26 mouse cellular contexts compared by ENCODE assay signal in the genomic region with DNA sequence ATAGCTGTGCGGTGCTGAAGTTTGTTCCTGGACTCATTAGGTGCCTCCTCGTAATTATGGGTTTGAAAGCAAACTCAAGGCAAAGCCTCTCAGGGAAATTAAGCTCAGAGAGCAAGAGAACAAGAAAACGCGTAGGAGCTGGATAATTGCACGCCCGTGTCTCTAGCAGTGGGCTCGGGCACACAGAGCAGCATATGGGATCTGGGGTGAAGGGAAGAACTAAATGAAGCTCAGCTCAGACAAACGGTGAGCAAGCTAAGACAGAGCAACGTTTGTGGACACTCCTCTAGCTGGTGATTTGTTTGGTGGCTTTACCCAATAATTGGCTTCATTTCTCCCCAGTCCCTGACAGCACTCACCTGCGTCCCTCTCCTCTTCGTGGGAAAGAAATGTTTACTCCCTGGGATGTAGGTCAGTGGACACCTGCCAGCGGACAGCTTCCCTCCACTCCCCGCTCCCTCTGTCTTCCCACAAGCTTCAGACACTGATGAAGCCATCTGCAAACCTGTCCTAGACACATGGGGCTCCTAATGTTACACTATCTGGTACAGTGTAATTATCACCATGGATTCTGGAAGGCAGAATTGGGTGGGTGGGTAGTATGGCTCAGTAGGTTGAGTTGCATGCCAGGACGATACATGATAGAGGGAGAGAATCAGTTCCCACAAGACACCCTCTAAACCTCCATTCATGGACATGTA. TPM values are rescaled to one million over a fixed set of nuclear protein-coding genes. Genes with fewer than 3 reads are reported as not detected.
DNase-seq lines count a peak whose midpoint lies in the region; ATAC-seq and TF ChIP-seq lines count a peak whose summit lies in the region.
"Had no signal": no experiment of that assay in that cellular context is flagged by ENCODE, and none has a peak within 500 bp of the region (broad histone marks: within the 10 kb centered on the region; RNA-seq: fewer than 3 reads in every experiment).

No protein-coding gene starts in this region.

- 0 out of 2 replicates have a peak, but pooled peaks cover 3% of the 10 kb centered on the region for H3K4me1 ChIP-seq in forebrain, embryonic 14.5 days (ENCODE audit: control insufficient read depth, insufficient read depth, low read length)
- H3K4me1 ChIP-seq in forebrain, postnatal 0 days (ENCODE audit: insufficient read depth) = no peaks in the 10 kb centered on the region
- H3K4me1 ChIP-seq: heart, embryonic 15.5 days; liver, embryonic 12.5 days had no signal

- WGBS in forebrain, embryonic 14.5 days = 38% methylated on average over 14 of the region's 14 CpGs
- 41% methylated on average over 14 of the region's 14 CpGs for WGBS in forebrain, postnatal 0 days

- H3K9me3 ChIP-seq in forebrain, embryonic 14.5 days (replicated peaks; ENCODE audit: control insufficient read depth, low read length) = no peaks in the 10 kb centered on the region
- no peaks in the 10 kb centered on the region for H3K9me3 ChIP-seq in forebrain, postnatal 0 days (ENCODE audit: low read length)
- H3K9me3 ChIP-seq: heart, embryonic 15.5 days; limb, embryonic 12.5 days; liver, embryonic 12.5 days; neural tube, embryonic 15.5 days had no signal

- H3K4me3 ChIP-seq in forebrain, embryonic 14.5 days (ENCODE audit: low read depth, low read length) = no peak overlapping the region
- no peak overlapping the region for H3K4me3 ChIP-seq in forebrain, postnatal 0 days (ENCODE audit: low read depth, low read length)
- H3K4me3 ChIP-seq: heart, embryonic 15.5 days; limb, embryonic 12.5 days; liver, embryonic 12.5 days; neural tube, embryonic 15.5 days had no signal

- H3K4me2 ChIP-seq in forebrain, embryonic 14.5 days (ENCODE audit: low read length) = no peak overlapping the region
- no peak overlapping the region for H3K4me2 ChIP-seq in forebrain, postnatal 0 days (ENCODE audit: low read depth)
- H3K4me2 ChIP-seq: heart, embryonic 15.5 days; limb, embryonic 12.5 days; liver, embryonic 12.5 days; lung, embryonic 14.5 days; neural tube, embryonic 15.5 days had no signal

- H3K27me3 ChIP-seq in forebrain, embryonic 14.5 days (replicated peaks; ENCODE audit: control insufficient read depth, insufficient read depth, low read length) = no peaks in the 10 kb centered on the region
- H3K27me3 ChIP-seq in forebrain, postnatal 0 days (ENCODE audit: insufficient read depth, low read length) = no peaks in the 10 kb centered on the region
- H3K27me3 ChIP-seq: heart, embryonic 15.5 days; limb, embryonic 12.5 days; liver, embryonic 12.5 days; neural tube, embryonic 15.5 days had no signal

- no peaks in the 10 kb centered on the region for H3K36me3 ChIP-seq in forebrain, embryonic 14.5 days (ENCODE audit: control insufficient read depth, insufficient read depth, low read length)
- H3K36me3 ChIP-seq in forebrain, postnatal 0 days (ENCODE audit: insufficient read depth) = no peaks in the 10 kb centered on the region
- H3K36me3 ChIP-seq: heart, embryonic 15.5 days; limb, embryonic 12.5 days; liver, embryonic 12.5 days; neural tube, embryonic 15.5 days had no signal

- H3K27ac ChIP-seq in forebrain, embryonic 14.5 days (ENCODE audit: low read depth, low read length) = no peak overlapping the region
- no peak overlapping the region for H3K27ac ChIP-seq in forebrain, postnatal 0 days (ENCODE audit: low read depth, low read length)
- H3K27ac ChIP-seq: heart, embryonic 15.5 days; limb, embryonic 12.5 days; liver, embryonic 12.5 days; neural tube, embryonic 15.5 days had no signal

- no peak for ATAC-seq in forebrain, embryonic 14.5 days
- no peak for ATAC-seq in forebrain, postnatal 0 days
- ATAC-seq in megakaryocyte-erythroid progenitor cell, adult 5-6 weeks (replicated peaks; ENCODE audit: low FRiP score, low TSS enrichment, poor library complexity, severe bottlenecking) = no peak
- ATAC-seq: liver, embryonic 12.5 days; midbrain, embryonic 16.5 days had no signal

- no peak overlapping the region for H3K9ac ChIP-seq in forebrain, embryonic 14.5 days (ENCODE audit: low read length)
- H3K9ac ChIP-seq in forebrain, postnatal 0 days = no peak overlapping the region
- H3K9ac ChIP-seq: heart, embryonic 15.5 days; limb, embryonic 12.5 days; liver, embryonic 12.5 days; lung, embryonic 14.5 days; neural tube, embryonic 15.5 days had no signal

- peak; percentile 22 for DNase-seq in forebrain, embryonic 14.5 days (ENCODE audit: low spot score)
- no peak for DNase-seq in forebrain, postnatal 0 days
- peak; percentile 53 for DNase-seq in right cerebral cortex, adult 18-20 months
- no peak for DNase-seq in right cerebral cortex, postnatal 4 days
- DNase-seq in layer of hippocampus, adult 9-11 months = peak; percentile 44
- no peak for DNase-seq in embryo, embryonic 10.5 days (ENCODE audit: low spot score)
- DNase-seq: adrenal gland, postnatal 36 days; cerebellum, adult 9-10 months; embryo, embryonic 11 days; gastrocnemius, postnatal 25 days; kidney, adult 11 months; lung, embryonic 14.5 days; lung, postnatal 36 days; thymus, postnatal 36 days had no signal

- no peak for TF ChIP-seq CTCF in forebrain, postnatal 0 days (IDR thresholded peaks at IDR 0.05; ENCODE audit: low read depth)

RNA-seq across cellular contexts. Expression of a gene that starts 39.9 kb away (rescaled TPM):
- 1.7 and 2.7 TPM in 2 replicates for polyA plus RNA-seq in forebrain, embryonic 14.5 days (2014; fragmentation: Nextera tagmentation; extraction: Ambion mirVana)
- 23.4 and 27.1 TPM in 2 replicates for total RNA-seq in forebrain, postnatal 0 days (2014; rRNA removed)
- polyA plus RNA-seq in forebrain, postnatal 0 days (2015; fragmentation: Nextera tagmentation; extraction: Ambion mirVana) = 2.1 and 3.2 TPM in 2 replicates
- total RNA-seq in megakaryocyte-erythroid progenitor cell, adult 5-6 weeks (2014; fragmentation: Nextera tagmentation) = not detected in 2 replicates
- not detected in 2 replicates for total RNA-seq in megakaryocyte-erythroid progenitor cell, adult 5-6 weeks (2017)
- total RNA-seq: adrenal gland, postnatal 36 days; CH12.LX; gastrocnemius, postnatal 25 days; MEL had no signal
- polyA plus RNA-seq: heart, embryonic 15.5 days; kidney, embryonic 16.5 days; large intestine, adult 2 months; limb, embryonic 12.5 days; liver, embryonic 12.5 days; lung, embryonic 14.5 days; spleen, adult 2 months; stomach, embryonic 14.5 days had no signal

Comparison
In these comparisons a context has a peak if more than half of its experiments do, and no peak if none do; other contexts are left out.
1. DNase-seq: peak in forebrain, embryonic 14.5 days (single experiment), right cerebral cortex, adult 18-20 months (single experiment) and layer of hippocampus, adult 9-11 months (single experiment); none in forebrain, postnatal 0 days (single experiment), right cerebral cortex, postnatal 4 days (single experiment) and embryo, embryonic 10.5 days (single experiment).
2. RNA of a gene that starts 39.9 kb away (total RNA-seq): 23.4 to 27.1 TPM in forebrain, postnatal 0 days; not detected in megakaryocyte-erythroid progenitor cell, adult 5-6 weeks; every median in the first group is over 10 times any median in the second.